Mouse (Mus musculus): ENCODE measurements around the gene St5.

- no peak for TF ChIP-seq POLR2A (IDR thresholded peaks at IDR 0.05; ENCODE audit: insufficient read depth, low read depth, low read length)
- TF ChIP-seq CTCF (IDR thresholded peaks at IDR 0.05), result no peak
Measured at GRCm38 (mm10) chr7:109545255-109545993, 158.0 kb downstream of the St5 start.

Data from heart, adult 2 months (tissue).